Mouse (Mus musculus): ENCODE results near the gene Cstf1. TPM values are rescaled to one million over a fixed set of nuclear protein-coding genes. Genes with fewer than 3 reads are reported as not detected.
A peak's percentile ranks its signal among the peaks of the same experiment; 100 is the strongest.

Cstf1 gene
- polyA plus RNA-seq, 1 experiment, result 43.2 TPM

DNA sequence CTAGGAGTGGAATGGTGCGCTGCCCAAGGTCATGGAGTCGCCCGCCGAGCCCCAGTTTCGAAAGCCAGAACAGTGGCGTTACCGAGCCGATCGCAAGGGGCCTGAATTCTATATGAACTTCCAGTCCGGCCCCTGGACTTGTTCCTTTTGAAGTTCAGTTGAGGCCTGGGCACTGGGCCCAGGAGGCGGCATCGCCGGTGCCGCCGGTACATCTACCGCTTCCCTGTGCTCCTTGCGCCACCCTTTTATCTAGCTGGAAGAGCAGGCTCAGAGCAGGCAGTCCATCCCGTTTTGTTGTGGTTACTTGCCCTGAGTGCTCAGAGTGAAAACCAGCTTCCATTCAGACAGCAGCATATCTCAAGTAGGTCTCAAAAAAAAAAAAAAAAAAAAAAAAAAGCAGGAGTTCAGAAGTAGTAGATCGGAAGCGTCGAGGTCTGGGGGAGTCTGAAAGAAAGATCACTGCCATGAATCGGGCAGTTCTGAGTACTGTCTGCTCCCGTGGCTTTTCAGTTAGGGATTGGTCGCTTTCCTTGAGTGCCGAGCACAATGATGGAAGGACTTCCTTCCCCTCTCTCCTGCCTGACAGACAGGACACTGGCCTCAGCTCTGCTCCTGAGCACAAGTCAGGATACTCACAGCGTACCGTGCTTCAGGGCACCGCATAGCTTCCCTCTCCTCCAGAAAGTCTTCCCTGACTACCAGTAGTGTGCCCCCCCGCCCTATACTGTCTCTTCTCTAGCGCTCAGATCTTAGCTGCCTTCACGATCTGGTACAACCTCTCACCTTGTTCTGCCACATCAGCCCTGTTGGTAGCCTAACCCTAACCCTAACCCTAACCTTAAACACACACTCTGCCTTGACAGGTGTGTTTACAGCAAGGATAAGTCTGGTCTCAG is 24.2 kb upstream of the Cstf1 start:
- TF ChIP-seq CTCF (IDR thresholded peaks at IDR 0.05; ENCODE audit: borderline replicate concordance, extremely low read depth, insufficient read depth, insufficient read length) (no peak), POLR2A (IDR thresholded peaks at IDR 0.05; ENCODE audit: borderline replicate concordance, extremely low read depth, insufficient read depth, insufficient read length, poor library complexity, severe bottlenecking) (no peak)
- DNase-seq (ENCODE audit: low read depth), result peak; percentile 79

DNA sequence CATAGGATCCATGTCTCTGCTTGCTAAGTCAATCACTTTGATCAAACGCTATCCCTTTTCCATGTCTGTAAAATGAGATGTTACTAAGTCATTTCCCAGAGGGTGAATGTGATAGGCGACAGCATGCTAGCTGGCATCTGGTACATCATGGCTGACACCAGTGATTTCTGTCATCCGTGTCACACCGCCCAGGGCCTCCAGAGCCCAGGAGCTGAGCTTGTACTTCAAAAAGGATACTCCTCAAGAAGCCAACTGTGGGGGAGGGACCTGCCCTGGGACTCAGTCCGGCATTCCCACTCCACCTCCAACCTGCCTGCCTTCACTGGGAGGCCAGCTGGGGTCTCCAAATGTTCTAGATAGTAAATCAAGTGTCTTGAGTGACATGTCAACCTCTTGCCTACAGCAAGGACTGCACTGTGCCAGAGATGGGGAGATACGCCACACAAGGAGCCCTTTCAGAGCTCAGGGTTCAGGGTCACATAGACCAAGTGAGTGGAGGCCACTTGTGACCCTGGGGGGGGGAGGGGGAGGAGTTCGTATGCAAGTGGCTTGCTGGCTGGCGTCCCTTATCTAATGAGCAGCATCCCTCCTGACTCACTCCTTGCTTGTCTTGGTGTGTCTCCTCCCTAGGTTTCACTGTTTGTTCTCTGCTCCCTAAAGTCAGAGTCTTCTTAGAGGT is 23.4 kb upstream of the Cstf1 start:
- DNase-seq (ENCODE audit: low read depth), result peak; percentile 28
- TF ChIP-seq POLR2A (IDR thresholded peaks at IDR 0.05; ENCODE audit: borderline replicate concordance, extremely low read depth, insufficient read depth, insufficient read length, poor library complexity, severe bottlenecking), result no peak
- no peak for TF ChIP-seq CTCF (IDR thresholded peaks at IDR 0.05; ENCODE audit: borderline replicate concordance, extremely low read depth, insufficient read depth, insufficient read length)

DNA sequence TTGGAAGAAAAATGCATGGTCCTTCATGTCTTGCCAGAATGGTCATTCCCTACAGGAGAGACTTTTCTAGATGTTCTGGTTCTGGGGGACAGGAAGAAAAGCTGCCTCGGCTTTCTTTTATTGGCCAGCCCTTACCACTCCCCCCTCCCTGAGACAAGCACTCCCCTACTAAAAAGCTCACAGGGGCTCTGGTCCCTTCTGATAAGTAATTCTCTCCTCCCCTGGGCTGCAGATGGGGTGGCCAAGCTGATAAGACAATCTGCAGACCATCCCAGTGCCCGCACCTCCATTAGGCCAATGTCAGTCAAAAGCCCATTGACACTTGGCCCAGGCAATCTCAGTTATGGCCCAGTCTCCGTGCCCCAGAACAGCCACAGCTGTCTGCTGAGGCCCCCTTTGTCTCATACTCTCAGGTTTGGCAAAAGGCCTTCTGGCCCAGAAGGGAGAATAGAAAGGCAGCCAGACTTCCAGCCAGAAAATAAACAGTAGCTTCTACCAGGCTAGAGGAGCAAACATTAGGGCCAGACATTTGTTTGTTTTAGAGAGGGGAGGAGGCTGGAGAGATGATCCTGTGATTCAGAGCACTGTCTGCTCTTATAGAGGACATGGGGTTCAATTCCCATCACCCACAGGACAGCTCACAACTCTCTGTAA is 22.1 kb upstream of the Cstf1 start:
- no peak for TF ChIP-seq POLR2A (IDR thresholded peaks at IDR 0.05; ENCODE audit: borderline replicate concordance, extremely low read depth, insufficient read depth, insufficient read length, poor library complexity, severe bottlenecking)
- TF ChIP-seq CTCF (IDR thresholded peaks at IDR 0.05; ENCODE audit: borderline replicate concordance, extremely low read depth, insufficient read depth, insufficient read length), result no peak
- DNase-seq (ENCODE audit: low read depth), result peak; percentile 87

DNA sequence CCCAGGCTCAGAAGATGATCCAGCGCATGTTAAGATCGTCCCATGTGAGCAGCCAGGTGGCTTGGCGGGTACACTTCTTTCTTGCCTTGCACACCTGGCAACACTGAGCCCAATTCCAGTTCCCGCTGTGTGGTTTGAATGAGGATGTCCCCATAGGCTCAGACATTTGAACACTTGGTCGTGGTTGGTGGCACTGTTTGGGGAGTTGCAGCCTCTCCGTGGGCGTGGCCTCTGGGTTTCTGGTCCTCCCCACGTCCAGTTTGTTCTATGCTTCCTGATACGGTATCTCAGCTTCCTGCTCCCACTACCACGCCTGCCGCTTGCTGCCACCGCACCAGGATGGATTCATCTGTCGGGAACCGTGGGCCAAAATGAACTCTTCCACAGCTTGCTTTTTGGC is 20.7 kb upstream of the Cstf1 start:
- DNase-seq (ENCODE audit: low read depth), result no peak
- TF ChIP-seq POLR2A (IDR thresholded peaks at IDR 0.05; ENCODE audit: borderline replicate concordance, extremely low read depth, insufficient read depth, insufficient read length, poor library complexity, severe bottlenecking), result no peak
- TF ChIP-seq CTCF (IDR thresholded peaks at IDR 0.05; ENCODE audit: borderline replicate concordance, extremely low read depth, insufficient read depth, insufficient read length), result no peak

DNA sequence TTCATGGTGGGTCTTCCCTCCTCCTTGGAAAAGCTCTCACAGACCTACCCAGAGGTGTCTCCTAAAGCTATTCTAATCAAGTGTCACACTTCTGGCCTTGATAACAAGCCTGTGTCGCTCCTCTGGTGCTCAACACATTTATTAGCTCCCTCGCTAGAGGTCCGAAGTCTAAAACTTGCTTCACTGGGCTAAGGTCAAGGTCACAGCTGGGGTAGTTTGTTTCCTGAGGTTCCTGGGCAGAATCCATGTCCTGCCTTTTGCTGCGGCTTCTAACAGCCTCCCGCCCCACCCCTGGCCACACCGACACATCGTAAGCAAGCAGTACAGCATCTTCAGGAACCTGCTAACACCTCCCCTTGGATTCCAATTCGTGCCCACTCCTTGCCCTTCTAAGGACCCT is 19.7 kb upstream of the Cstf1 start:
- TF ChIP-seq POLR2A (IDR thresholded peaks at IDR 0.05; ENCODE audit: borderline replicate concordance, extremely low read depth, insufficient read depth, insufficient read length, poor library complexity, severe bottlenecking) (no peak), CTCF (IDR thresholded peaks at IDR 0.05; ENCODE audit: borderline replicate concordance, extremely low read depth, insufficient read depth, insufficient read length) (no peak)
- DNase-seq (ENCODE audit: low read depth), result no peak

DNA sequence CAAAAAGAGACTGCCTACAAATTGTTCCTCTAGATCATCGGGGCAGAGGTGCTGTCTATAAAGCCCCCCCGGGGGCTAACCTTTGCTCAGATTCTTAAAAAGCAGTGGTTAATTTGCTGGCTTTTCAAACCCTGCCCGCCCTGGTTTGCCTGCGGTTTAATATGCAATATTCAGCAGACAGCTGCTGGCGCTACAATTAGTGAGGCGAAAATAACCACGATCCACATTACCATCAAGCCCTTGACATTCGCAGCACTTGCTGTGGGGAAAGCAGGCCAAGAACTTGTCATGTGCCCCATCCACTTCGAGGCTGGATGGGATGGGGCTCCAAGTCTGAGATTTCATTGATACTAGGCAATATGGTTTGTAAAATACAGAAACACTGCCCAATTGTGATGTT is 17.3 kb upstream of the Cstf1 start:
- peak; percentile 91 for DNase-seq (ENCODE audit: low read depth)

DNA sequence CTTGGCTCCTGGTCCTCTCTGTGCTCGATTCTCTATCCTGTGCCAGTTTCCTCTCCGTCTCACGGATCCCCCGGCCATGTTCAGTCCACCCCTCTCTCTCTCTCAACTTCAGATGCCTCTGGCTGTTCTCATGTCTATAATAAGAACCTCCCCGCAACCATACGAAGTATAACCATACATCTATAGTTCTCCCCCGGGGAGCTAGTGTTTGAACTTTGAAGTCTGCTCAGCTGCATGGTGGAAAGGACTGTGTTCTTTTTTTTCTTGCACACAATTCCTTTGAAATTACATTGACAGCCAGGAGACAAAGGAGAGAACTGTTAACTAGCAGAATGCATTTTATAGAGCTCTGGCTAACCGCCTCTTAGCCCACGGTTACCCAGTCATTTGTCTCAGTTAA is 15.7 kb upstream of the Cstf1 start:
- peak; percentile 73 for DNase-seq (ENCODE audit: low read depth)
- TF ChIP-seq POLR2A (IDR thresholded peaks at IDR 0.05; ENCODE audit: borderline replicate concordance, extremely low read depth, insufficient read depth, insufficient read length, poor library complexity, severe bottlenecking), result no peak
- no peak for TF ChIP-seq CTCF (IDR thresholded peaks at IDR 0.05; ENCODE audit: borderline replicate concordance, extremely low read depth, insufficient read depth, insufficient read length)

More for the DNA sequence above, 17.3 kb upstream of the Cstf1 start:
- TF ChIP-seq CTCF (IDR thresholded peaks at IDR 0.05; ENCODE audit: borderline replicate concordance, extremely low read depth, insufficient read depth, insufficient read length) (no peak), POLR2A (IDR thresholded peaks at IDR 0.05; ENCODE audit: borderline replicate concordance, extremely low read depth, insufficient read depth, insufficient read length, poor library complexity, severe bottlenecking) (no peak)

DNA sequence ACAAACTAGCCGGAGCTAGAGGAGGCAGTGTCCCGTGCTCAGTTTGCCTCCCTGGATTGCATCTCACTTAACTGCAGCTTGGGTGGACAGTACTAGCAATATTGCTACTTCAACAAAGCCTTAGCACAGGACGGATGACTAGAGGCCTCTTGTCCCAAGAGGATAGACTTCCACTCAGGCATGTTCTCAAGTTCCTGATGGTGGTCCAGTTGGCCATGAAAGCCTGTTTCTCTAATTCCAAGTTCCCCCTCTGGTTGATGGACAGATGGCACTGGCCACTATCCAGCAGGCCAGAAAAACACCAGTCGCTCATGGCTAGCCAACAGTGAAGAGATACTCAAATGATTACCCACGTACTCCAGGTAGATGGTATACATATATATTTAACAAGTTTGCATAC is 14.6 kb upstream of the Cstf1 start:
- DNase-seq (ENCODE audit: low read depth), result peak; percentile 56
- TF ChIP-seq POLR2A (IDR thresholded peaks at IDR 0.05; ENCODE audit: borderline replicate concordance, extremely low read depth, insufficient read depth, insufficient read length, poor library complexity, severe bottlenecking) (no peak), CTCF (IDR thresholded peaks at IDR 0.05; ENCODE audit: borderline replicate concordance, extremely low read depth, insufficient read depth, insufficient read length) (no peak)

DNA sequence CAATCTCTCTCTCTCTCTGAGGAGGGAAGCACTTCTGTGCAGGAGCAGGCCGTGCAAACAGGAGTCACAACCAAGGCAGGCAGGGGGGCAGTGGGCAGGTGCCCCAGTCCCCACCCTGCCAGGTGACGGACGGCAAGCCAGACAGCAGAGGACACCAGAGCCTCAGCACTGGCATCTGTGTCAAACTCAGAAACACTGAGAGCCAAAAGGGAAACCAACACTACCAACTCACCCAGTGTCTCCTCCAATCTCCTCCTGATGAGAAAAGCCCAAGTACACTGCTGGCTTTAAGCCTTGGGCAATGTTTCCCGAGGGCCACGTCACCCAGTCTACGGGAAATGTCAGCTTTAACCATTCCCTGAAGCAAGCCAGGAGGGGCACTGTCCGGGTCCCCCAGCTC is 7.3 kb upstream of the Cstf1 start:
- no peak for DNase-seq (ENCODE audit: low read depth)
- no peak for TF ChIP-seq POLR2A (IDR thresholded peaks at IDR 0.05; ENCODE audit: borderline replicate concordance, extremely low read depth, insufficient read depth, insufficient read length, poor library complexity, severe bottlenecking)
- TF ChIP-seq CTCF (IDR thresholded peaks at IDR 0.05; ENCODE audit: borderline replicate concordance, extremely low read depth, insufficient read depth, insufficient read length), result no peak

DNA sequence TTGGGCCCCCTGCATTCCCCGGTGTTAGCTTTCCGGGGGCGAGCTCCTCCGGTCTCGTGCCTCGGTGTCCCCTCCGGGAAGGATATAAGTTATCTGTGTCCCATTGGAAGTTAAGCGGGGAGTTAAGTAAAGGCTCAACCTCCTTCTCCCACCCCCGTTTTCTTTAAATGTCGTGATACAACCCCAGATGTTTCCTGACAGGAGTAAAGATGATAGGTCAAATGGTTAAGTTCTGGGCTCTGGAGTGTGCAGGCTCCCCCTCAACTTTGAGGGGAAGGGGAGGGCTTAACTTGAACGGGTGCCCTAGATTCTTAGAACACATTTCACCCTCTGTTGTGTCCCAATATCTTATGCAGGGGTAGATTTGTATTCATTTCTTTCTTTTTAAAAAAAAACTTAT is 777 bp downstream of the Cstf1 start:
- no peak for DNase-seq (ENCODE audit: low read depth)
- no peak for TF ChIP-seq POLR2A (IDR thresholded peaks at IDR 0.05; ENCODE audit: borderline replicate concordance, extremely low read depth, insufficient read depth, insufficient read length, poor library complexity, severe bottlenecking)
- TF ChIP-seq CTCF (IDR thresholded peaks at IDR 0.05; ENCODE audit: borderline replicate concordance, extremely low read depth, insufficient read depth, insufficient read length), result no peak

DNA sequence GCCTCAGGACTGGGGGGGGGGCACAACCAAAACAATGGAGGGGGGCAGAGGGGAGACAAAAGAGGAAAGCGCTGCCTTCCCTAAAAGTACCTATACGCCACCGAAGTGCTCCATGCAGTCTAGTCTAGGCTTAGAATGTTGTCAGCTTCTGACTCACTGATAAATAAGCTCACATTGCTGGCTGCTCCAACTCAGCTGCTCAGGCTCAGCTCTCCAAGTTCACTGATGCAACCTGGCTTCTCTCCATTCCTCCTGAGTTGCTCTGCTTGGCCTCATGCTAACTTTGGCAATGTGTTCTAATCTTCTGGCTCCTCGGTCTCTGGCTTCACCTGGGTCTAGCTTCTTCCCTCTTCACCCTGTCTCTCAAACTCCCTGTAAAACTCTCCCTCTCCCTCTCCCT is 6.1 kb downstream of the Cstf1 start:
- TF ChIP-seq CTCF (IDR thresholded peaks at IDR 0.05; ENCODE audit: borderline replicate concordance, extremely low read depth, insufficient read depth, insufficient read length) (no peak), POLR2A (IDR thresholded peaks at IDR 0.05; ENCODE audit: borderline replicate concordance, extremely low read depth, insufficient read depth, insufficient read length, poor library complexity, severe bottlenecking) (no peak)

More for the DNA sequence above, 6.1 kb downstream of the Cstf1 start:
- no peak for DNase-seq (ENCODE audit: low read depth)

Data from brain, embryonic 14.5 days (tissue).